Mouse (Mus musculus) limb, embryonic 12.5 days (tissue): ENCODE data around the gene Gpr152. TPM values are rescaled to one million over a fixed set of nuclear protein-coding genes. Genes with fewer than 3 reads are reported as not detected.

ENCODE experiments used
- ATAC-seq: fragments of 200-750 bp; cut with Nextera tagmentation; 2 replicates; pipeline ENCODE4 v1.8.0; 2017; ENCODE audit warnings: low read depth, moderate TSS enrichment; ENCODE audit not compliant: insufficient number of reproducible peaks, insufficient read depth, low FRiP score, low TSS enrichment
- H3K27ac ChIP-seq: fragments of 300-500 bp; sonication (generic); 2 replicates; pipeline ENCODE4 v1.5.1; 2016; ENCODE audit warnings: mild to moderate bottlenecking, moderate library complexity
- H3K27me3 ChIP-seq: fragments of 300-500 bp; sonication (generic); 2 replicates; pipeline ENCODE4 v1.6.1; 2016; ENCODE audit warnings: mild to moderate bottlenecking, moderate library complexity
- H3K36me3 ChIP-seq: fragments of 300-500 bp; sonication (generic); 2 replicates; pipeline ENCODE4 v1.6.1; 2016; ENCODE audit warnings: mild to moderate bottlenecking, moderate library complexity
- H3K4me1 ChIP-seq: fragments of 300-500 bp; sonication (generic); replicated peaks from 2 replicates; pipeline ENCODE4 v1.6.1; 2016
- H3K4me2 ChIP-seq: fragments of 300-500 bp; sonication (generic); 2 replicates; pipeline ENCODE4 v1.6.1; 2016; ENCODE audit warnings: mild to moderate bottlenecking, moderate library complexity
- H3K4me3 ChIP-seq: fragments of 300-500 bp; sonication (generic); replicated peaks from 2 replicates; pipeline ENCODE4 v1.5.1; 2016; ENCODE audit warnings: mild to moderate bottlenecking
- H3K9ac ChIP-seq: fragments of 300-500 bp; sonication (generic); replicated peaks from 2 replicates; pipeline ENCODE4 v1.6.1; 2016; ENCODE audit warnings: mild to moderate bottlenecking, moderate library complexity
- H3K9me3 ChIP-seq: fragments of 300-500 bp; sonication (generic); 2 replicates; pipeline ENCODE4 v1.6.1; 2016; ENCODE audit warnings: mild to moderate bottlenecking, moderate library complexity
- WGBS: fragments of 180-500 bp; shearing (Covaris S2); methylation state at CpG from one replicate; pipeline ENCODE4 v1.1.7; 2016; 5-methylcytosine and 5-hydroxymethylcytosine counted together
- polyA plus RNA-seq: library from polyadenylated mRNA; unstranded; fragments of >200 nt; fragmentation: Nextera tagmentation; extraction: Ambion mirVana; gene quantifications from 2 replicates; pipeline ENCODE4 v1.2.1, GENCODE M21; 2016

The Gpr152 gene
- polyA plus RNA-seq: not detected in 2 replicates

GRCm38 (mm10) chr19:4139446-4139845, at the start of gene Gpr152:
Gene Gpr152 (plus strand): TSS chr19:4139787.
- H3K27ac ChIP-seq: no peak within 1 kb of the TSS
- H3K9me3 ChIP-seq: no peaks in the 10 kb centered on the region
- H3K9ac ChIP-seq: no peak within 1 kb of the TSS
- WGBS: 75% methylated on average over 2 of the region's 2 CpGs
- H3K4me1 ChIP-seq: no peaks in the 10 kb centered on the region
- H3K27me3 ChIP-seq: no peaks in the 10 kb centered on the region
- H3K4me2 ChIP-seq: no peak within 1 kb of the TSS
- H3K4me3 ChIP-seq: no peak within 1 kb of the TSS
- ATAC-seq: no peak
- no peaks in the 10 kb centered on the region for H3K36me3 ChIP-seq

- Histone ChIP-seq H3K27ac (no peak overlapping the region), H3K36me3 (no peaks in the 10 kb centered on the region), H3K4me1 (no peaks in the 10 kb centered on the region), H3K4me2 (no peak overlapping the region), H3K4me3 (no peak overlapping the region), H3K9ac (no peak overlapping the region), H3K27me3 (peaks cover 11% of the 10 kb centered on the region; the same call in 1 of the 2 replicates), H3K9me3 (no peaks in the 10 kb centered on the region)
- 80% methylated on average over 3 of the region's 3 CpGs for WGBS
- ATAC-seq: no peak
Observed at GRCm38 (mm10) chr19:4090446-4090845, 49.1 kb upstream of the Gpr152 start.

GRCm38 (mm10) chr19:4091383-4091782, 48.2 kb upstream of the Gpr152 start:
- Histone ChIP-seq H3K27me3 (peaks cover 6% of the 10 kb centered on the region; the same call in 1 of the 2 replicates), H3K27ac (no peak overlapping the region), H3K9ac (no peak overlapping the region), H3K36me3 (no peaks in the 10 kb centered on the region), H3K4me2 (no peak overlapping the region), H3K4me3 (no peak overlapping the region), H3K4me1 (peaks cover 5% of the 10 kb centered on the region), H3K9me3 (no peaks in the 10 kb centered on the region)
- 56% methylated on average over 2 of the region's 2 CpGs for WGBS
- ATAC-seq: no peak

- WGBS: 69% methylated on average over 3 of the region's 3 CpGs
- ATAC-seq: no peak
Observed at GRCm38 (mm10) chr19:4092750-4093149, 46.8 kb upstream of the Gpr152 start.

GRCm38 (mm10) chr19:4093772-4094171, 45.8 kb upstream of the Gpr152 start:
- no peaks in the 10 kb centered on the region for H3K9me3 ChIP-seq
- H3K36me3 ChIP-seq: no peaks in the 10 kb centered on the region
- no peak overlapping the region for H3K4me2 ChIP-seq
- H3K4me3 ChIP-seq: no peak overlapping the region
- ATAC-seq: no peak
- no peak overlapping the region for H3K9ac ChIP-seq
- H3K27ac ChIP-seq: no peak overlapping the region
- WGBS: 48% methylated on average over 7 of the region's 7 CpGs
- peaks cover 6% of the 10 kb centered on the region; the same call in 1 of the 2 replicates for H3K27me3 ChIP-seq
- H3K4me1 ChIP-seq: peaks cover 19% of the 10 kb centered on the region

More at GRCm38 (mm10) chr19:4092750-4093149, 46.8 kb upstream of the Gpr152 start:
- Histone ChIP-seq H3K9me3 (no peaks in the 10 kb centered on the region), H3K36me3 (no peaks in the 10 kb centered on the region), H3K9ac (no peak overlapping the region), H3K27me3 (peaks cover 6% of the 10 kb centered on the region; the same call in 1 of the 2 replicates), H3K27ac (no peak overlapping the region), H3K4me1 (peaks cover 12% of the 10 kb centered on the region), H3K4me3 (no peak overlapping the region), H3K4me2 (no peak overlapping the region)

- H3K9ac ChIP-seq: no peak overlapping the region
- H3K27me3 ChIP-seq: peaks cover 7% of the 10 kb centered on the region
- H3K4me2 ChIP-seq: no peak overlapping the region
- no peak for ATAC-seq
- no peak overlapping the region for H3K4me3 ChIP-seq
- H3K36me3 ChIP-seq: no peaks in the 10 kb centered on the region
- 81% methylated on average over 3 of the region's 3 CpGs for WGBS
- no peak overlapping the region for H3K27ac ChIP-seq
- H3K9me3 ChIP-seq: no peaks in the 10 kb centered on the region
- H3K4me1 ChIP-seq: peaks cover 25% of the 10 kb centered on the region
Observed at GRCm38 (mm10) chr19:4094348-4094747, 45.2 kb upstream of the Gpr152 start.

- Histone ChIP-seq H3K9ac (no peak overlapping the region), H3K27me3 (peaks cover 10% of the 10 kb centered on the region), H3K4me1 (peaks cover 30% of the 10 kb centered on the region), H3K36me3 (no peaks in the 10 kb centered on the region), H3K27ac (no peak overlapping the region), H3K4me3 (no peak overlapping the region), H3K9me3 (no peaks in the 10 kb centered on the region), H3K4me2 (no peak overlapping the region)
- 72% methylated on average over 5 of the region's 5 CpGs for WGBS
- no peak for ATAC-seq
Observed at GRCm38 (mm10) chr19:4094774-4095303, 44.7 kb upstream of the Gpr152 start.

- WGBS: 61% methylated on average over 3 of the region's 3 CpGs
- H3K4me3 ChIP-seq: no peak overlapping the region
- H3K9ac ChIP-seq: no peak overlapping the region
- no peak overlapping the region for H3K27ac ChIP-seq
- H3K36me3 ChIP-seq: no peaks in the 10 kb centered on the region
- ATAC-seq: no peak
- H3K9me3 ChIP-seq: no peaks in the 10 kb centered on the region
- H3K27me3 ChIP-seq: peaks cover 19% of the 10 kb centered on the region
- no peak overlapping the region for H3K4me2 ChIP-seq
- peaks cover 40% of the 10 kb centered on the region for H3K4me1 ChIP-seq
Observed at GRCm38 (mm10) chr19:4095802-4096201, 43.8 kb upstream of the Gpr152 start.

GRCm38 (mm10) chr19:4096642-4097440, 42.7 kb upstream of the Gpr152 start, which contains the start of gene Cdk2ap2:
Gene Cdk2ap2 (plus strand): TSS chr19:4097182.
- Histone ChIP-seq H3K4me3 (peak within 1 kb of the TSS; percentile 61), H3K4me1 (peaks cover 49% of the 10 kb centered on the region), H3K27ac (peak within 1 kb of the TSS; percentile 76), H3K9ac (peak within 1 kb of the TSS; percentile 57), H3K36me3 (no peaks in the 10 kb centered on the region), H3K4me2 (peak within 1 kb of the TSS; percentile 76), H3K9me3 (no peaks in the 10 kb centered on the region), H3K27me3 (peaks cover 30% of the 10 kb centered on the region)
- ATAC-seq: peak; percentile 92
- under 1% methylated on average over 65 of the region's 65 CpGs for WGBS

GRCm38 (mm10) chr19:4097441-4097825, 42.2 kb upstream of the Gpr152 start:
- Histone ChIP-seq H3K4me3 (peak overlapping the region; percentile 61), H3K27me3 (peaks cover 36% of the 10 kb centered on the region), H3K27ac (peak overlapping the region; percentile 59), H3K9ac (peak overlapping the region; percentile 57), H3K9me3 (no peaks in the 10 kb centered on the region), H3K36me3 (no peaks in the 10 kb centered on the region), H3K4me2 (peak overlapping the region; percentile 76), H3K4me1 (peaks cover 49% of the 10 kb centered on the region)
- ATAC-seq: peak; percentile 12
- WGBS: 1% methylated on average over 21 of the region's 21 CpGs

GRCm38 (mm10) chr19:4098426-4098825, 41.2 kb upstream of the Gpr152 start:
- H3K4me3 ChIP-seq: no peak overlapping the region
- H3K9ac ChIP-seq: no peak overlapping the region
- WGBS: 90% methylated on average over 13 of the region's 13 CpGs
- H3K27me3 ChIP-seq: peaks cover 46% of the 10 kb centered on the region
- peaks cover 49% of the 10 kb centered on the region for H3K4me1 ChIP-seq
- H3K36me3 ChIP-seq: peaks cover 2% of the 10 kb centered on the region; the same call in 1 of the 2 replicates
- 0 out of 2 replicates have a peak overlapping the region, but pooled peaks have one; percentile 95 for H3K4me2 ChIP-seq
- no peak for ATAC-seq
- no peaks in the 10 kb centered on the region for H3K9me3 ChIP-seq
- H3K27ac ChIP-seq: no peak overlapping the region
